Mouse (Mus musculus) ovary, postnatal 14 days (tissue): ENCODE measurements around the gene Myh6.
A peak's percentile ranks its signal among the peaks of the same experiment; 100 is the strongest.
"Not testable (repeated sequence)": the region's sequence is repeated elsewhere in the genome, so short reads cannot be mapped to it uniquely, and the experiment has no call there.

Source experiments
- DNase-seq: peaks from one replicate; pipeline ENCODE4 v3.0.0; 2022; ENCODE audit warnings: low spot score

Gene Myh6

GRCm38 (mm10) chr14:54958503-54958902 is 8.2 kb downstream of the Myh6 start:
- no peak for DNase-seq

- no peak for DNase-seq
Measured at GRCm38 (mm10) chr14:54956533-54956932, 10.2 kb downstream of the Myh6 start.

GRCm38 (mm10) chr14:54955481-54955880 is 11.2 kb downstream of the Myh6 start:
- no peak for DNase-seq

- no peak for DNase-seq
Measured at GRCm38 (mm10) chr14:54954474-54954873, 12.3 kb downstream of the Myh6 start.

GRCm38 (mm10) chr14:54953664-54954206 is 13.0 kb downstream of the Myh6 start:
- DNase-seq, result no peak

- no peak for DNase-seq
Measured at GRCm38 (mm10) chr14:54951587-54951986, 15.1 kb downstream of the Myh6 start.

- no peak for DNase-seq
Measured at GRCm38 (mm10) chr14:54950493-54950892, 16.2 kb downstream of the Myh6 start.

- no peak for DNase-seq
Measured at GRCm38 (mm10) chr14:54948781-54949180, 17.9 kb downstream of the Myh6 start.

GRCm38 (mm10) chr14:54947008-54947407 is 19.7 kb downstream of the Myh6 start:
- not testable (repeated sequence) for DNase-seq

GRCm38 (mm10) chr14:54945975-54946704 is 20.6 kb downstream of the Myh6 start:
- no peak for DNase-seq

GRCm38 (mm10) chr14:54944939-54945338 is 21.8 kb downstream of the Myh6 start:
- no peak for DNase-seq

- no peak for DNase-seq
Measured at GRCm38 (mm10) chr14:54943971-54944370, 22.8 kb downstream of the Myh6 start.

- DNase-seq, result no peak
Measured at GRCm38 (mm10) chr14:54942479-54942878, 24.2 kb downstream of the Myh6 start.

- DNase-seq, result no peak
Measured at GRCm38 (mm10) chr14:54941024-54941978, 25.4 kb downstream of the Myh6 start.

GRCm38 (mm10) chr14:54940176-54940530 is 26.6 kb downstream of the Myh6 start:
- no peak for DNase-seq

- peak; percentile 67 for DNase-seq
Measured at GRCm38 (mm10) chr14:54939434-54940175, 27.1 kb downstream of the Myh6 start.

- DNase-seq, result no peak
Measured at GRCm38 (mm10) chr14:54938431-54939219, 28.1 kb downstream of the Myh6 start.

- no peak for DNase-seq
Measured at GRCm38 (mm10) chr14:54937361-54938182, 29.2 kb downstream of the Myh6 start.

- DNase-seq, result no peak
Measured at GRCm38 (mm10) chr14:54936831-54937160, 29.9 kb downstream of the Myh6 start.
